Mouse (Mus musculus): ENCODE data around the gene Nnmt. TPM values are rescaled to one million over a fixed set of nuclear protein-coding genes. Genes with fewer than 3 reads are reported as not detected.

The Nnmt gene
- polyA plus RNA-seq, 1 experiment from 2014 or later, result 3.5 TPM

DNA sequence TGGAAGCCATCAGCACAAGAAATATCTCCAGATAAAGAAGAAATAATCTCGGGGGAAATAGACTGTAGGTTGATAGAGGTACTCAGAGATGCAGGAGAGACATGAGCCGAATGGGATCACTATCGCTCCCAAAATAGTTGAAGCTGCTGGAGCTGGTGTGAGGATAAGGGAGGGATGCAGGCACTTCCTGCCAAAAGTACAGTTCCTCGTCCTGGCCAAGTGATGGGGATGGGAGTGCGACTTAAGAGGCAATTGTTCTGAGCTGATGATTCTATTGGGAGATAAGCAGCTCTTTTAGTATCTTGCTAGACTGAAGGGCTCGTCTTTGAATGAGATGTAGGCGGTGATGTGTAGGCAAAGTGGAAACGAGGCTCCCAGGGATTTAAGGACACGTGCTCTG is 4.1 kb downstream of the Nnmt start:
- H3K9me3 ChIP-seq, result no peaks in the 10 kb centered on the region
- H3K9ac ChIP-seq, result no peak overlapping the region
- no peak overlapping the region for H3K4me2 ChIP-seq
- ATAC-seq (ENCODE audit: insufficient number of reproducible peaks, insufficient read depth, low FRiP score, low TSS enrichment, low read depth), result no peak
- no peaks in the 10 kb centered on the region for H3K27me3 ChIP-seq
- no peak overlapping the region for H3K27ac ChIP-seq
- WGBS, result 76% methylated on average over 9 of the region's 9 CpGs
- H3K4me3 ChIP-seq, result no peak overlapping the region
- no peaks in the 10 kb centered on the region for H3K36me3 ChIP-seq
- H3K4me1 ChIP-seq, result peaks cover 7% of the 10 kb centered on the region; the same call in 1 of the 2 replicates

DNA sequence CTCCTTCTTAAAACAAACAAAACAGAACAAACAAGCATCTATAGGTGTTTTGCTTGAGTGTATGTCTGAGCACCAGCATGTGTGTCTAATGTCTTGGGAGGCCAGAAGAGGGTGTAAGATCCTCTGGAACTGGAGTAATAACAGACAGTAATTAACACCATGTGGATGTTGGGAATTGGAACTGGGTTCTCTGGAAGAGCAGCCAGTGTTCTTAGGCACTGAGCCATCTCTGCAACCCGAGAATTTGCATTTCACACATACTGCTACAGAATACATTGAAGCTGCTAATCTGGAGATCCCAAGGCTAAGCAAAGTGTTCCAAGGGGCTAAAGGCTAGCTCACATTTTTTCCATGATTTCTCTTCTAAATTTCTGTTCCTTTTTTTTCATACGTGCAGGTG is 4.9 kb downstream of the Nnmt start:
- 52% methylated on average over 2 of the region's 2 CpGs for WGBS
- Histone ChIP-seq H3K27me3 (no peaks in the 10 kb centered on the region), H3K4me1 (peaks cover 3% of the 10 kb centered on the region; the same call in 1 of the 2 replicates), H3K9me3 (no peaks in the 10 kb centered on the region), H3K27ac (no peak overlapping the region), H3K36me3 (no peaks in the 10 kb centered on the region), H3K9ac (no peak overlapping the region), H3K4me3 (no peak overlapping the region), H3K4me2 (no peak overlapping the region)
- ATAC-seq (ENCODE audit: insufficient number of reproducible peaks, insufficient read depth, low FRiP score, low TSS enrichment, low read depth), result no peak

DNA sequence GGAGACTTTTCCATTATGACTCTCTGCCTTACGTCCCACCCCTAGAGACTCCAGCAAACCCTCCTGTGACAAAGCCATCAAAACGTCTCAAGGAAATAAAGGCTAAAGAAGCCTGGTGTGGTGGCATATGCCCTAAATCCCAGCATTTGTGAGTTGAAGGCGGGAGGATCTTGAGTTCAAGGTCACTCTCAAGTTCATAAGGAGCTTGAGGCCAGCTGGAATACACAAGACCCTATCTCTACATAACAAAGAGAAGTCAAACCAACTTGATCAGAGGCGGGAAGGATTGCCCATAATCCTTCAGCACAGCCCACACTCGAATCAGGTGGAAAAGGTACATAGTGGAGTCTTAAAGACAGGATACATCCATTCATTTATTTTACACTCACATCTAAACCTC is 7.5 kb downstream of the Nnmt start:
- no peak overlapping the region for H3K4me3 ChIP-seq
- no peaks in the 10 kb centered on the region; the same call in 1 of the 2 replicates for H3K4me1 ChIP-seq
- no peak overlapping the region for H3K4me2 ChIP-seq
- no peak overlapping the region for H3K9ac ChIP-seq
- H3K27ac ChIP-seq, result no peak overlapping the region
- 77% methylated on average over 5 of the region's 5 CpGs for WGBS
- ATAC-seq (ENCODE audit: insufficient number of reproducible peaks, insufficient read depth, low FRiP score, low TSS enrichment, low read depth), result no peak
- H3K27me3 ChIP-seq, result no peaks in the 10 kb centered on the region
- H3K36me3 ChIP-seq, result no peaks in the 10 kb centered on the region
- no peaks in the 10 kb centered on the region for H3K9me3 ChIP-seq

DNA sequence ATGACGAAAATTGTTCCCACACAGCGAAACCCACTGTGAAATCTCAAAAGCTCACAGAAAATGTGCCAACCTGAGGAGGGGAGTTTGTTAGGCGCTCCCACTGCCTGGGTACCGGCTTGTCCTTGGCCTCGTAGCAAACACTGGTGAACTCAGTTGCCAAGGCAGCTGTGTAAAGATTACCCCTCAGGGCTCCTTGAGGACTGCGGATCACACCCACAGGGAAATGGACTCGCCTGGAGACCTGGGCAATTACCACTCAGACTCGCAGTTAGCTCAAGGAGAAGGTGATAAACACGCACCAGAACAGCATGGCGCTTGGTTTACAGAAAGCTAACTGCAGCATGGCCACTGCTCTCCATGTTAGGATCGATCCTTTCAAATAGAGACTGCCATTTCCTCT is 8.0 kb downstream of the Nnmt start:
- no peak for ATAC-seq (ENCODE audit: insufficient number of reproducible peaks, insufficient read depth, low FRiP score, low TSS enrichment, low read depth)
- Histone ChIP-seq H3K9me3 (no peaks in the 10 kb centered on the region), H3K4me3 (no peak overlapping the region), H3K36me3 (no peaks in the 10 kb centered on the region), H3K27ac (no peak overlapping the region), H3K9ac (peak overlapping the region; percentile 33; the same call in 1 of the 2 replicates), H3K27me3 (no peaks in the 10 kb centered on the region), H3K4me2 (no peak overlapping the region), H3K4me1 (no peaks in the 10 kb centered on the region; the same call in 1 of the 2 replicates)
- 69% methylated on average over 11 of the region's 11 CpGs for WGBS

DNA sequence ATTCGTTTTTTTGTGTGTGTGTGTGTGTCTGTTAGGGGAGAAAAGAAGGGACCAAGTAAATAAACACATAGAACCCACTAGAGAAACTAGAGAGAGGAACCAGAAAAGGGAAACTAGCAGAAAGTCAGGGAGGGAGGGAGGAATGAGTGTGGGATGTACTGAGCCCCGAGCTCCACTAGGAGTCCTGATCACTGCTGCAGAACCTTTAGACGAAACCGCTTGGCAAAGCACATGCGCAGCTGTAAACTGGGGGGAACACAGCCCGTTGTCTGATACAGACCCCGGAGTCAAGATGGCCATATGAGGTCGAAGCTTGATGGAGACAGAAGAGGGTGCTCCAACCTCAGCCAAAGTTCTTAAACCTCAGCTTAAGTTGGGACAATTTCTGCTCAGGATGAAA is 11.0 kb downstream of the Nnmt start:
- no peak for ATAC-seq (ENCODE audit: insufficient number of reproducible peaks, insufficient read depth, low FRiP score, low TSS enrichment, low read depth)
- Histone ChIP-seq H3K9ac (no peak overlapping the region), H3K4me3 (no peak overlapping the region), H3K27ac (no peak overlapping the region), H3K9me3 (no peaks in the 10 kb centered on the region), H3K4me1 (no peaks in the 10 kb centered on the region), H3K27me3 (no peaks in the 10 kb centered on the region), H3K36me3 (no peaks in the 10 kb centered on the region), H3K4me2 (no peak overlapping the region)
- 56% methylated on average over 8 of the region's 8 CpGs for WGBS

DNA sequence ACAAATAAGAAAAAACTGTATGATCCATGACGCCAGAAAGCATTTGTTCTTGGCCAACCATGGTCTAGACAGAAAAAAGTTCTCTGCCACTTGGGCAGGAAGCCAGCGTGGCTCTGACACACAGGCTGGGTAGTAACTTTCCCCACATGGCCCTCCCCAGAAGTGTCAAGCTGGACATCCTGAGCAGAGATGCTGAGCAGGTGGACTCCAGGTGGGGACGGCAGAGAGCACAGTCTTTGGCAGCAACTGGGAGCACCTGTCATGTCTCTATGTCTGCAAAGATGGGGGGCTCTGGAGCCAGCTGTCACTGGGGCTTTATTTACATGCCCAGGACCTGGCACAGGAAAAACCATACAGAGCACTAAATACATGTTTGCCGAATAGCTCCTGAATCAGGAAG is 14.3 kb downstream of the Nnmt start:
- Histone ChIP-seq H3K27ac (no peak overlapping the region), H3K4me3 (no peak overlapping the region), H3K36me3 (no peaks in the 10 kb centered on the region), H3K4me2 (no peak overlapping the region), H3K9me3 (no peaks in the 10 kb centered on the region), H3K4me1 (no peaks in the 10 kb centered on the region), H3K9ac (no peak overlapping the region), H3K27me3 (no peaks in the 10 kb centered on the region)
- no peak for ATAC-seq (ENCODE audit: insufficient number of reproducible peaks, insufficient read depth, low FRiP score, low TSS enrichment, low read depth)
- WGBS, result 84% methylated on average over 4 of the region's 4 CpGs

DNA sequence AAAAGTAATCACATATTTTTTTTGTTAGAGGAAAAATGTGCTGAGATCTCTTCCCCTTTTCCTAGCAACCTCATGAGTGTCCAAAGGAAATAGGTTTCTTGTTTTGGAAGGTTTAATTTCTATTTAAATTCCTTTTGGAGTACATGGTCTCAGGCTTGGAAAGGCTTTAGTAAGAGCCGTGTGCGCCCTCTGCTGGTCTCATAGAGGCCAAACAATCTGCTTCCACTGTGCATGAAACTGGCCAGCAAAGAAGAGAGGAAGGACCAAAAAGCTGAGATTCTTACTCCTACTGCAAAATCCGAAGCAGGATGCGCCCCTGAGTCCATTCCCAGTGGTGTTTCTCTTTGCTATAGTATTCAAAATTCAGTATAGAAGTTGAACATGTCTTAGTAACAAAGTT is 18.6 kb downstream of the Nnmt start:
- H3K4me2 ChIP-seq, result no peak overlapping the region
- no peaks in the 10 kb centered on the region for H3K36me3 ChIP-seq
- H3K4me3 ChIP-seq, result no peak overlapping the region
- no peaks in the 10 kb centered on the region for H3K27me3 ChIP-seq
- H3K9ac ChIP-seq, result no peak overlapping the region
- ATAC-seq (ENCODE audit: insufficient number of reproducible peaks, insufficient read depth, low FRiP score, low TSS enrichment, low read depth), result no peak
- H3K9me3 ChIP-seq, result no peaks in the 10 kb centered on the region
- WGBS, result 9% methylated on average over 4 of the region's 4 CpGs
- H3K4me1 ChIP-seq, result no peaks in the 10 kb centered on the region
- H3K27ac ChIP-seq, result no peak overlapping the region

DNA sequence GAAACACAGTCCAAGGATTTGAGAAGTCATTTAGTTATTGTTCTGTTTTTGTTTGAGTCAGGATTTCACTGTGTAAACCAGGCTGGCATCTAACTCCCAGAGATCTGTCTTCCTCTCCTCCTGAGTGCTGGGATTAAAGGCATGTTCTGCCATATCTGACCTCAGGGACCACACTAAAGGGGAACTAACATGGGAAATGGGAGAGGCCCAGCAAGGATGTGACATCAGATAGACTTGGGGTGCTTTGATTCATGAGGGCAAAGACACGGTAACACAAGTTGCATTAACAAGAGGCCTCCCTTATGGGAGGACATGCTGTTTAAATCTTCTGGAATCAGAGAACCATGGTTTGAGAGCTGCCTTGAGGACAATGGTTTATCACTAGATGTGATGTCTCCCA is 24.1 kb downstream of the Nnmt start:
- Histone ChIP-seq H3K9me3 (no peaks in the 10 kb centered on the region), H3K4me1 (no peaks in the 10 kb centered on the region), H3K27me3 (no peaks in the 10 kb centered on the region), H3K36me3 (no peaks in the 10 kb centered on the region), H3K4me3 (no peak overlapping the region), H3K4me2 (no peak overlapping the region), H3K9ac (no peak overlapping the region), H3K27ac (no peak overlapping the region)
- ATAC-seq (ENCODE audit: insufficient number of reproducible peaks, insufficient read depth, low FRiP score, low TSS enrichment, low read depth), result no peak
- 89% methylated on average over 1 of the region's 1 CpGs for WGBS

DNA sequence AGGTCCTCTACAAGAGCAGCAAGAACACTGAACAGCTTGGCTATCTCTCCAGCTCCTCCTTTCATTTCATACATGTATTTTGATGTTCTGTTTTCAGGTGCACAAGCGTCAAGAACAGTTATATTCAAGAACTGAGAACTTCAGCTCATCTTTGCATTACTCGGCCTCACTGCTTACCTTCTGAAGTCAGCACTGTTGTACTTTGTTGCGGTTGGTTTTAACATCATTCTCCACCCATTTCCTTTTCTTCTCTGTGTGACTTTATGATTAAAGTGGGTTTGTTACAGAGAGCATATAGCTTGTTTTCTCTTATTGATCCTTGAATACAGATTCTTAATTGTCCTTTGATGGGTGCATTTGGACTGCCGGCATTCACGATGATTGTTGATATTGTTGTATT is 42.6 kb downstream of the Nnmt start:
- H3K4me2 ChIP-seq, result no peak overlapping the region
- H3K27ac ChIP-seq, result no peak overlapping the region
- 91% methylated on average over 5 of the region's 5 CpGs for WGBS
- H3K36me3 ChIP-seq, result no peaks in the 10 kb centered on the region
- H3K4me3 ChIP-seq, result no peak overlapping the region
- peaks cover 5% of the 10 kb centered on the region; the same call in 1 of the 2 replicates for H3K27me3 ChIP-seq
- no peaks in the 10 kb centered on the region for H3K4me1 ChIP-seq
- no peak overlapping the region for H3K9ac ChIP-seq
- no peaks in the 10 kb centered on the region for H3K9me3 ChIP-seq
- no peak for ATAC-seq (ENCODE audit: insufficient number of reproducible peaks, insufficient read depth, low FRiP score, low TSS enrichment, low read depth)

DNA sequence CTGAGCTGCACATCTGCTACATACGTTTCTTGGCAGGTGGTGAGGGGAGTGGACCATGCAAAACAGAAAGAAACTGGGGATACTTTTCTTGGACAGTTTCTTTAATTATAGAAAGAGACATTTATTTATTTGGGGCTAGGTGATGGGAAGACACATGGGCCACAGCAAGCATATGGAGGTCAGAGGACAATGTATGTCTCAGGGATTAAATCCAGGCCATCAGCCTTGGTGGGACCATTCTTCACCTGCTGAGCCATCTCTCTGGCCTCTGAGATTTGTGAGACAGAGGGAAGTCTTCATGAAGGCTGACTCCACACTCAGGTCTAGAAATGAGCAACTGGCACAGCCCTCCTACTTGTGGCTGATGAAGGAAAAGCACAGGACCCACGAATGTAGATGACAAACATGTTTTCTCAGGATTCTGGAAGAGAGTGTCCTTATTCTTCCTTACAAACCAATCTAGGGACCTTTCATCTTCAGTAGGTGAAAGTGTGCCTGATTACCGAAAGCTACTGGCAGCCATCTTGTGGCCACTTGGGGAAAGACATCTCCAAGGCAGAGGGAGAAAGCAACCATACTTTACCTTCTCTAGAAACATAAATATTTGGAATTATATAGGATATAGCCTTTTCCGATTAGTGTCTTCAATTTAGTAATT is 45.3 kb downstream of the Nnmt start:
- H3K9me3 ChIP-seq, result no peaks in the 10 kb centered on the region
- no peak for ATAC-seq (ENCODE audit: insufficient number of reproducible peaks, insufficient read depth, low FRiP score, low TSS enrichment, low read depth)
- peaks cover 5% of the 10 kb centered on the region; the same call in 1 of the 2 replicates for H3K27me3 ChIP-seq
- WGBS, result 30% methylated on average over 4 of the region's 4 CpGs
- H3K4me1 ChIP-seq, result no peaks in the 10 kb centered on the region
- H3K4me2 ChIP-seq, result no peak overlapping the region
- no peaks in the 10 kb centered on the region for H3K36me3 ChIP-seq
- no peak overlapping the region for H3K9ac ChIP-seq
- no peak overlapping the region for H3K27ac ChIP-seq
- no peak overlapping the region for H3K4me3 ChIP-seq

DNA sequence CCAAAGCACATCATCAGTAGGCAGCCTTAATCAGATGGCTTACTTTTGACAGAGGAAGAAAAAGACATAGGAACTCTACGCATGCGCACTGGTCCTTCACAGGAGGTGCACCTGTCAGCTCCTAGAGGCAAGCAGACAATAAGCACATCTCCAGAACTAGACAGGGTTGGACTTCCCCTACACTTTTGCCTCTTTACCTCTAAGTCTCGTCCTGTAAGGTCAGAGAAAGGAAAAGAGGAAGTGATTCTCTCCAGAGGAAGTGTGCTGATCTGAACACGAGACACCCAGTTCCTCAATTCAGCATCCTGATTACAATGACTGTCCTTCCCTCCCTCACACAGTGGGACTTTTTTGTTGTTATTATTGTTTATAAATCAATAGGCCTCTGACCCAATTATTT is 46.3 kb downstream of the Nnmt start:
- Histone ChIP-seq H3K36me3 (no peaks in the 10 kb centered on the region), H3K27ac (no peak overlapping the region), H3K4me3 (no peak overlapping the region), H3K4me1 (no peaks in the 10 kb centered on the region), H3K4me2 (no peak overlapping the region), H3K27me3 (peaks cover 5% of the 10 kb centered on the region; the same call in 1 of the 2 replicates), H3K9ac (no peak overlapping the region), H3K9me3 (no peaks in the 10 kb centered on the region)
- ATAC-seq (ENCODE audit: insufficient number of reproducible peaks, insufficient read depth, low FRiP score, low TSS enrichment, low read depth), result no peak
- WGBS, result 66% methylated on average over 4 of the region's 4 CpGs

DNA sequence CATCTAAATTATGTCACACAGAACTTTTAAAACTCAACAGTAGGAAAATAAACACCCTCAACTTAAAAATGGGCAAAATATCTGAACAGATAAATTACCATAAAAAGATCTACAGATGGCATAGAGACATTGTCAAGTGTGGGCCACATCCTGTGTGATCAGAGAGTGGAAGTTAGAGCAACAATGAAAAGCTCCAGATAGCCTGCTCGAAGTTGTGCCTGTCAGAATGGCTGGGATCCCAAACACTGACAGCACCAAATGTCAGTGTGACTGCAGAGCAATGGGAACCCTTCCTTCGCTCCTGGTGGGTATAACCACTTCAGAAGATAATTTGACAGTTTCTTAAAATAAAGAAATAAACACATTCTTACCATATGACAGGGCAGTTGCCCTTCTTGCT is 55.9 kb downstream of the Nnmt start:
- Histone ChIP-seq H3K9ac (no peak overlapping the region), H3K27me3 (no peaks in the 10 kb centered on the region), H3K9me3 (no peaks in the 10 kb centered on the region), H3K4me2 (no peak overlapping the region), H3K4me1 (no peaks in the 10 kb centered on the region), H3K27ac (no peak overlapping the region), H3K36me3 (no peaks in the 10 kb centered on the region), H3K4me3 (no peak overlapping the region)
- 79% methylated on average over 2 of the region's 2 CpGs for WGBS
- no peak for ATAC-seq (ENCODE audit: insufficient number of reproducible peaks, insufficient read depth, low FRiP score, low TSS enrichment, low read depth)

Data from embryonic facial prominence, embryonic 13.5 days (tissue).